Mouse (Mus musculus) embryonic facial prominence, embryonic 13.5 days (tissue): Measurements from ENCODE around the gene Pzp. TPM values are rescaled to one million over a fixed set of nuclear protein-coding genes. Genes with fewer than 3 reads are reported as not detected.

Experiments used
- polyA plus RNA-seq: library from polyadenylated mRNA; unstranded; fragments of >200 nt; fragmentation: Nextera tagmentation; extraction: Ambion mirVana; gene quantifications from 2 replicates; pipeline ENCODE4 v1.2.1, GENCODE M21; 2015

Gene Pzp
- polyA plus RNA-seq, 1 experiment from 2014 or later = 0.15 TPM

Other genes with a start within 250 kb of the Pzp start
- gene Tead4, start 225.9 kb downstream of the Pzp start, polyA plus RNA-seq = 2.4 and 3.3 TPM in 2 replicates
- 33.7 and 36.7 TPM in 2 replicates for gene Tulp3, start 170.9 kb downstream of the Pzp start, polyA plus RNA-seq
- 154 and 157 TPM in 2 replicates for gene Rhno1, start 163.8 kb downstream of the Pzp start, polyA plus RNA-seq
- 31.5 and 38.6 TPM in 2 replicates for gene Foxm1, start 163.8 kb downstream of the Pzp start, polyA plus RNA-seq
- gene Tex52, start 151.3 kb downstream of the Pzp start, polyA plus RNA-seq = 0.39 and 1.5 TPM in 2 replicates
- gene Gm44596, start 151.2 kb downstream of the Pzp start, polyA plus RNA-seq = not detected in 2 replicates
- gene Nrip2, start 127.4 kb downstream of the Pzp start, polyA plus RNA-seq = 5.1 and 5.7 TPM in 2 replicates
- gene Itfg2, start 101.8 kb downstream of the Pzp start, polyA plus RNA-seq = 41.7 and 42.7 TPM in 2 replicates
- 411 and 438 TPM in 2 replicates for gene Fkbp4, start 88.0 kb downstream of the Pzp start, polyA plus RNA-seq
- gene A2ml1, start 54.9 kb upstream of the Pzp start, polyA plus RNA-seq = 1.5 and 3.1 TPM in 2 replicates
- gene Klrb1a, start 96.8 kb upstream of the Pzp start, polyA plus RNA-seq = not detected in 2 replicates
- 2.5 TPM in 1 of 2 replicates, not detected in the other for gene Clec2h, start 135.7 kb upstream of the Pzp start, polyA plus RNA-seq
- not detected in 2 replicates for gene Klrb1, start 196.3 kb upstream of the Pzp start, polyA plus RNA-seq